Mouse (Mus musculus) megakaryocyte, embryonic 14.5 days (primary cell): ENCODE results near the gene Ptpn3.

Experiments used
- FLI1 ChIP-seq: IDR thresholded peaks from 2 replicates; pipeline ENCODE4 v1.6.1; 2012; ENCODE audit warnings: low read length, inconsistent platforms, mixed read lengths
- GATA1 ChIP-seq: IDR thresholded peaks from 3 replicates; pipeline ENCODE4 v1.6.1; 2012; ENCODE audit warnings: mixed read lengths, low read length, inconsistent platforms, borderline replicate concordance

DNA sequence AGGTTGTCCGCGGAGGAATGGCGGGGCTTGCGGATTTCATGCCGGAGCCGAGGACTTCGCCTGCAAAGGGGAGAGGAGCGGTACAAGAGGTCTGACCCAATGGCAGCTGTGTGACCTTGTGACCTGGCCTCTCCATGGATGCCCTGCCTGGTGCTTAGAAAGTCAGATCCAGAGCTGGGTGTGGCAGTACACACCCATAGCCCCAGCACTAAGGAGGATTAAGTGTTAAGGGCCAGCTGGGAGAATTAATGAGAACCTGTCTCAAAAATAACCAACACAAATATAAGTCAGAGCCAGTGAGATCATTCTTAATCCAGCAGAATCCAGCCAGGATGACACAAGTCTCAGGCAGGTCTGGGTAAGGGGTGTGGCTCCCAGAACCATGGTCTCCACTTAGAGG is 69.2 kb downstream of the Ptpn3 start:
- TF ChIP-seq GATA1: no peak
- TF ChIP-seq FLI1: no peak
